ENCODE assay signal across 15 mouse cellular contexts in the genomic region with DNA sequence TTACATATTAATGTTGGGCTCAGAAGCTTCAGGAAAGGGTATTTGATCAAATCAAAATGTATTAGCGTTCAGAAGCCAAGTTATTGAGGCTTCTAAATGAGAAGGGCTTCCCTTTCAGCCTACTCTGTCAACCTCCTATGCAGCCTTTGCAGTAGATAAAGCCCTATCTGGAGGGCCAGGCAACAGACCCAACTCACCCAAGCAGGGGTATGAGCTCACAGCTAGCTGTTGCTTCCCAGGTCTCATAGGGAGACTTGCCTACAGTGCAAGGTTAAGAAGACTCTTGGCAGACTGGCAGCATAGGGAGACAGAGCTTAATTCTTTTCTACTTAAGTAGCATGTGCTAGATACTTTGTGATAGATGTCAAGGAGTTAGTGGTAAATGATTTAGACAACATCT.
"Had no signal": no experiment of that assay in that cellular context is flagged by ENCODE, and none has a peak within 500 bp of the region (broad histone marks: within the 10 kb centered on the region; RNA-seq: fewer than 3 reads in every experiment).

No protein-coding gene starts in this region.

- DNase-seq: lung, adult 2 months; lung, postnatal 14 days; right cerebral cortex, postnatal 14 days; thymus, postnatal 14 days; thymus, postnatal 36 days had no signal

- H3K27me3 ChIP-seq: lung, embryonic 15.5 days; megakaryocyte, embryonic 14.5 days; midbrain, embryonic 13.5 days; midbrain, embryonic 15.5 days; neural tube, embryonic 12.5 days; stomach, embryonic 15.5 days had no signal

- H3K4me2 ChIP-seq: lung, embryonic 15.5 days; midbrain, embryonic 11.5 days; midbrain, embryonic 13.5 days; midbrain, embryonic 15.5 days; neural tube, embryonic 12.5 days; stomach, embryonic 15.5 days had no signal

- ATAC-seq: lung, postnatal 0 days; midbrain, embryonic 13.5 days; midbrain, embryonic 15.5 days had no signal

- H3K9ac ChIP-seq: lung, embryonic 15.5 days; midbrain, embryonic 13.5 days; midbrain, embryonic 15.5 days; neural tube, embryonic 12.5 days; stomach, embryonic 15.5 days had no signal

- H3K27ac ChIP-seq: lung, embryonic 15.5 days; macrophage; midbrain, embryonic 13.5 days; midbrain, embryonic 15.5 days; neural tube, embryonic 12.5 days; stomach, postnatal 0 days had no signal

- H3K36me3 ChIP-seq: lung, embryonic 15.5 days; midbrain, embryonic 13.5 days; midbrain, embryonic 15.5 days; neural tube, embryonic 12.5 days; stomach, embryonic 15.5 days had no signal

- H3K4me3 ChIP-seq: lung, embryonic 15.5 days; megakaryocyte, embryonic 14.5 days; midbrain, embryonic 13.5 days; midbrain, embryonic 15.5 days; neural tube, embryonic 12.5 days; stomach, embryonic 15.5 days had no signal

- H3K9me3 ChIP-seq: lung, embryonic 15.5 days; midbrain, embryonic 13.5 days; midbrain, embryonic 15.5 days; neural tube, embryonic 12.5 days; stomach, embryonic 15.5 days had no signal

- H3K4me1 ChIP-seq: megakaryocyte, embryonic 14.5 days; midbrain, embryonic 13.5 days; midbrain, embryonic 15.5 days; neural tube, embryonic 12.5 days; stomach, embryonic 15.5 days had no signal
